Comparison of ENCODE assay signal across 15 mouse cellular contexts in the genomic region with DNA sequence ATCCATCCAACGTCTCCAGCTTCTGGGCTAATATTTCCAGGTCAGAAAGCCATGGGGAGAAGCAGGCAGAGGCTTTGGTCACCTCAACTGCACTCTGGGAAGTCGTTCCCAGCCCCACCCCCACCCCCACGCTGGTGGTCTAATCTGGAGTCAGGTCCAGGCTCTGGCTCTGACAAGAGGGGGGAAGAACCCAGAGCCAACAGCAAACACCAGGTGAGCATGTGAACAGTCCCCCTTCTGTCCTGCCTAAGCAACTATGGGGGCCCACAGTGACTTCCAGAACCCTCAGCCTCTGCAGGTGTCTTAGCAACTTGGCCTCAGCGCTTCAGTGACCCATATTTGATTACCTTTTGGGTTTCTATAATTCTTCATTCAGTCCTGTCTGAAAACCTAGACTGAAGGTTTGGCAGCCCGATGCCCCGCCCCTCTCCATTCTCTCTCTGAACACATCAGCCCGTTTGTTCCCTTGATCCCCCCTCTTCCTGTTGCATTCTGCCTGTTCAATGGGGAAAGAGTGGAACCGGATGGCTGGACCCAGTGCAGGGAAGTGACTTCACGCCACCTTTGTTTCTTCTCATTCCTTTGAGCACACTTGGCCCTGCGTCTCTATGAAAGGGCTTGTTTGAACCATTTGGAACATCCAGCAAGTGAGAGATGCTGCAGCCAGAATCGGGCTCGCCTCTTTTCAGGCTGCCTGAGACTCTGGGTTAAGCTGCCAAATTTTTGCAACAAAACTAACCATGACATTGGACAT. TPM values are rescaled to one million over a fixed set of nuclear protein-coding genes. Genes with fewer than 3 reads are reported as not detected.
DNase-seq lines count a peak whose midpoint lies in the region; ATAC-seq and TF ChIP-seq lines count a peak whose summit lies in the region.
"Had no signal": no experiment of that assay in that cellular context is flagged by ENCODE, and none has a peak within 500 bp of the region (broad histone marks: within the 10 kb centered on the region; RNA-seq: fewer than 3 reads in every experiment).

No protein-coding gene starts in this region.

- 0 out of 2 replicates have a peak, but pooled peaks have one; percentile 37 for ATAC-seq in midbrain, embryonic 14.5 days (ENCODE audit: low FRiP score, low TSS enrichment)
- no peak for ATAC-seq in stomach, postnatal 0 days (ENCODE audit: low FRiP score, low TSS enrichment)

- TF ChIP-seq EP300 in stomach, postnatal 0 days (optimal IDR thresholded peaks at IDR 0.05), result no peak

- H3K9ac ChIP-seq in midbrain, embryonic 14.5 days (replicated peaks; ENCODE audit: low read length), result no peak overlapping the region
- no peak overlapping the region for H3K9ac ChIP-seq in stomach, postnatal 0 days (ENCODE audit: low read length)

- H3K4me3 ChIP-seq in midbrain, embryonic 14.5 days (replicated peaks; ENCODE audit: low read depth, low read length), result no peak overlapping the region
- H3K4me3 ChIP-seq in midbrain, embryonic 10.5 days, result no peak overlapping the region
- no peak overlapping the region for H3K4me3 ChIP-seq in stomach, postnatal 0 days (ENCODE audit: low read depth, low read length)
- H3K4me3 ChIP-seq in heart, embryonic 10.5 days, result no peak overlapping the region
- H3K4me3 ChIP-seq: myocyte had no signal

- no peaks in the 10 kb centered on the region for H3K36me3 ChIP-seq in midbrain, embryonic 14.5 days (ENCODE audit: control insufficient read depth, insufficient read depth, low read length)
- H3K36me3 ChIP-seq in midbrain, embryonic 10.5 days, result no peaks in the 10 kb centered on the region
- H3K36me3 ChIP-seq in stomach, postnatal 0 days (ENCODE audit: control insufficient read depth, insufficient read depth, low read length), result no peaks in the 10 kb centered on the region
- no peaks in the 10 kb centered on the region for H3K36me3 ChIP-seq in heart, embryonic 10.5 days

- H3K27ac ChIP-seq in midbrain, embryonic 14.5 days (replicated peaks; ENCODE audit: low read depth, low read length), result no peak overlapping the region
- no peak overlapping the region for H3K27ac ChIP-seq in midbrain, embryonic 10.5 days (replicated peaks)
- 0 out of 2 replicates have a peak overlapping the region, but pooled peaks have one; percentile 13 for H3K27ac ChIP-seq in stomach, postnatal 0 days (replicated peaks)
- no peak overlapping the region for H3K27ac ChIP-seq in heart, embryonic 10.5 days

- H3K4me1 ChIP-seq in midbrain, embryonic 14.5 days (ENCODE audit: control insufficient read depth, insufficient read depth, low read length), result no peaks in the 10 kb centered on the region; the same call in 1 of the 2 replicates
- peaks cover 14% of the 10 kb centered on the region for H3K4me1 ChIP-seq in midbrain, embryonic 10.5 days
- no peaks in the 10 kb centered on the region for H3K4me1 ChIP-seq in stomach, postnatal 0 days (replicated peaks; ENCODE audit: control insufficient read depth, insufficient read depth)
- no peaks in the 10 kb centered on the region for H3K4me1 ChIP-seq in heart, embryonic 10.5 days

- WGBS in midbrain, embryonic 14.5 days, result 24% methylated on average over 12 of the region's 12 CpGs
- WGBS in midbrain, embryonic 10.5 days, result 33% methylated on average over 12 of the region's 12 CpGs
- 33% methylated on average over 12 of the region's 12 CpGs for WGBS in stomach, postnatal 0 days
- WGBS in heart, embryonic 10.5 days, result 40% methylated on average over 12 of the region's 12 CpGs

- no peaks in the 10 kb centered on the region for H3K9me3 ChIP-seq in midbrain, embryonic 14.5 days (ENCODE audit: control insufficient read depth, low read length)
- no peaks in the 10 kb centered on the region for H3K9me3 ChIP-seq in midbrain, embryonic 10.5 days (replicated peaks)
- no peaks in the 10 kb centered on the region for H3K9me3 ChIP-seq in stomach, postnatal 0 days (ENCODE audit: control insufficient read depth, low read length)
- no peaks in the 10 kb centered on the region for H3K9me3 ChIP-seq in heart, embryonic 10.5 days

- no peak for TF ChIP-seq CTCF in stomach, postnatal 0 days (IDR thresholded peaks at IDR 0.05; ENCODE audit: low read depth)

- H3K4me2 ChIP-seq in midbrain, embryonic 14.5 days (ENCODE audit: low read length), result no peak overlapping the region
- H3K4me2 ChIP-seq in stomach, postnatal 0 days (replicated peaks; ENCODE audit: low read depth), result no peak overlapping the region

- peaks cover 30% of the 10 kb centered on the region for H3K27me3 ChIP-seq in midbrain, embryonic 14.5 days (ENCODE audit: control insufficient read depth, insufficient read depth, low read length)
- peaks cover 100% of the 10 kb centered on the region for H3K27me3 ChIP-seq in midbrain, embryonic 10.5 days (ENCODE audit: low read depth, poor library complexity, severe bottlenecking)
- no peaks in the 10 kb centered on the region for H3K27me3 ChIP-seq in stomach, postnatal 0 days (ENCODE audit: control insufficient read depth, insufficient read depth, low read length)
- peaks cover 94% of the 10 kb centered on the region for H3K27me3 ChIP-seq in heart, embryonic 10.5 days (ENCODE audit: insufficient read depth, poor library complexity, severe bottlenecking)

- peak; percentile 10 for DNase-seq in cerebellum, adult 8-10 months
- DNase-seq in cerebellum, postnatal 25 days, result no peak
- peak; percentile 54 for DNase-seq in midbrain, embryonic 14.5 days
- DNase-seq in midbrain, embryonic 10.5 days (ENCODE audit: low spot score), result no peak
- peak; percentile 43 to 62 for DNase-seq in layer of hippocampus, postnatal 10 days (ENCODE audit: low spot score in 2 of 2)
- DNase-seq in stomach, postnatal 0 days (ENCODE audit: low spot score), result no peak
- DNase-seq in adrenal gland, adult (ENCODE audit: inconsistent age in 2 of 2, low spot score in 1 of 2), result no peak
- no peak for DNase-seq in heart, embryonic 10.5 days (ENCODE audit: low spot score)
- DNase-seq: adrenal gland, postnatal 14 days; kidney, postnatal 4 days had no signal

RNA-seq across cellular contexts. Expression of gene Olig1, which starts 6.9 kb away (rescaled TPM):
- 43.7 and 57.0 TPM in 2 replicates for polyA plus RNA-seq in midbrain, embryonic 14.5 days (2014; fragmentation: Nextera tagmentation; extraction: Ambion mirVana)
- 8.8 and 9.7 TPM in 2 replicates for polyA plus RNA-seq in midbrain, embryonic 10.5 days (2016; fragmentation: Nextera tagmentation; extraction: Ambion mirVana)
- total RNA-seq in layer of hippocampus, postnatal 10 days (2021), result 100 to 1,000 TPM; 159 to 174 TPM
- 0.04 and 0.06 TPM in 2 replicates for polyA plus RNA-seq in stomach, postnatal 0 days (2015; fragmentation: Nextera tagmentation; extraction: Ambion mirVana)
- 0.10 and 0.21 TPM in 2 replicates for polyA plus RNA-seq in heart, embryonic 10.5 days (2016; fragmentation: Nextera tagmentation; extraction: Ambion mirVana)
- total RNA-seq: heart, adult 8-10 months; MEL had no signal
- polyA plus RNA-seq: myocyte had no signal

RNA-seq across cellular contexts. Expression of gene Olig2, which starts 37.4 kb away (rescaled TPM):
- polyA plus RNA-seq in midbrain, embryonic 14.5 days (2014; fragmentation: Nextera tagmentation; extraction: Ambion mirVana), result 5.6 and 7.8 TPM in 2 replicates
- 7.4 and 7.6 TPM in 2 replicates for polyA plus RNA-seq in midbrain, embryonic 10.5 days (2016; fragmentation: Nextera tagmentation; extraction: Ambion mirVana)
- total RNA-seq in layer of hippocampus, postnatal 10 days (2021), result 10 to 100 TPM; 36.0 to 44.8 TPM
- polyA plus RNA-seq in stomach, postnatal 0 days (2015; fragmentation: Nextera tagmentation; extraction: Ambion mirVana), result not detected in 2 replicates
- not detected in 2 replicates for polyA plus RNA-seq in heart, embryonic 10.5 days (2016; fragmentation: Nextera tagmentation; extraction: Ambion mirVana)
- total RNA-seq: adrenal gland, postnatal 14 days; heart, adult 8-10 months; liver, adult 2 months; MEL had no signal
- polyA plus RNA-seq: liver, adult 2 months; myocyte; testis, adult 2 months had no signal

Comparison
In these comparisons a context has a peak if more than half of its experiments do, and no peak if none do; other contexts are left out.
1. DNase-seq: peak in cerebellum, adult 8-10 months (single experiment), midbrain, embryonic 14.5 days (single experiment) and layer of hippocampus, postnatal 10 days (2 of 2); none in cerebellum, postnatal 25 days (0 of 2), midbrain, embryonic 10.5 days (single experiment), stomach, postnatal 0 days (single experiment), adrenal gland, adult (0 of 2) and heart, embryonic 10.5 days (single experiment).